Mouse (Mus musculus): Measurements from ENCODE around the gene BC052040.

BC052040 gene

GRCm38 (mm10) chr2:115581241-115581988 is at the start of gene BC052040:
BC052040 (plus strand) TSS chr2:115581716.
- peak; percentile 88 to 91 for DNase-seq (ENCODE audit: low spot score in 2 of 2)

GRCm38 (mm10) chr2:115538009-115538690 is 43.4 kb upstream of the BC052040 start:
- no peak for DNase-seq (ENCODE audit: low spot score in 2 of 2)

DNA sequence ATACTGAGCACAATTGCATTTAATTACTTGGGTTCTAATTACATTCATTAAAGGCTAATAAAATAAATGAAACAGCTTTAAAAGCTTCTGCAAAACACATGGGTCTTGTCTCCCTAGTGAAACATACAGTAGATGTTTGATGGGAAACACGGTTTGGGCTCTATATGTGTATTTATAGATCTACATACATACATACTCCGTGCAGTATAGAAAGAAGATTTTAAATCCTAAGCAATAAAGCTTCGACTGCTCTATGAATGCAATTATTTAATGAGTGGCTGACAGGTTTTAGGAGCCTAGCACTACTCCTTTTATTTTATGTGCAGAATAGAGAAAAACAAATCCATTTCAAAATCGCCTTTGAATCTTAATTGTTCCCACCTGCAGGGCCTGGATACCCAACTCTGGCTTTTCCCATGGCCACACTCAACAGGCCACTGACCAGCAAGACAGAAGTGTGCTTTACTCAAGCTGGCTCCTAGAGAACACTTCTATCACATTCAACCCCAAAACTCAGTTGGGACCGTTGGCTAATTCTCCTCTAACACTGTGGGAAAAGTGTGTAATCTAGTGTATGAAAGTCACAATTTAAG is 42.7 kb upstream of the BC052040 start:
- DNase-seq (ENCODE audit: low spot score in 2 of 2) = no peak

GRCm38 (mm10) chr2:115539731-115540130 is 41.8 kb upstream of the BC052040 start:
- DNase-seq (ENCODE audit: low spot score in 2 of 2) = no peak

- no peak for DNase-seq (ENCODE audit: low spot score in 2 of 2)
These were observed 39.0 kb upstream of the BC052040 start for GRCm38 (mm10) chr2:115542401-115543123.

- DNase-seq (ENCODE audit: low spot score in 2 of 2) = no peak
These were observed 38.3 kb upstream of the BC052040 start for GRCm38 (mm10) chr2:115543212-115543611.

DNA sequence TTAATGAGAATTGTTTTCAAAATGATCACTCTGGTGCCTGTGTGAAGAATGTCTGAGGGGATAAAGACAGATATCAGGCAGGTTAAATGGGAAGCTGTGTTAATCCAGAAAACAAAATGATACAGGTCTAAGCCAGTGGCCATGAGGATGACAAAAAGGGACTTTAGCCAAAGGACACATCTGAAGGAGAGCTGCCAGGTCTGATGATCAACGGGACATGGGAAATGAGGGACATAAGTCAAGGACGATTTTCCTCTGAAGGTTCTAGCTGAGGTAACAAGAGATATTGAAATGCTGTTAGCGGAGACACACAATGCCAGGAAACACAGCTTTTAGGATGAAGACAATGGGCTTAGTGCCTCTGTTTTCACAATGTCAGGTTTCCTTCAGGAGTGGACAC is 29.6 kb upstream of the BC052040 start:
- no peak for DNase-seq (ENCODE audit: low spot score in 2 of 2)

GRCm38 (mm10) chr2:115562155-115562827 is 19.2 kb upstream of the BC052040 start:
- no peak for DNase-seq (ENCODE audit: low spot score in 2 of 2)

- DNase-seq (ENCODE audit: low spot score in 2 of 2) = no peak
These were observed 18.0 kb upstream of the BC052040 start for GRCm38 (mm10) chr2:115563436-115564093.

GRCm38 (mm10) chr2:115571996-115572395 is 9.5 kb upstream of the BC052040 start:
- DNase-seq (ENCODE audit: low spot score in 2 of 2) = no peak

DNA sequence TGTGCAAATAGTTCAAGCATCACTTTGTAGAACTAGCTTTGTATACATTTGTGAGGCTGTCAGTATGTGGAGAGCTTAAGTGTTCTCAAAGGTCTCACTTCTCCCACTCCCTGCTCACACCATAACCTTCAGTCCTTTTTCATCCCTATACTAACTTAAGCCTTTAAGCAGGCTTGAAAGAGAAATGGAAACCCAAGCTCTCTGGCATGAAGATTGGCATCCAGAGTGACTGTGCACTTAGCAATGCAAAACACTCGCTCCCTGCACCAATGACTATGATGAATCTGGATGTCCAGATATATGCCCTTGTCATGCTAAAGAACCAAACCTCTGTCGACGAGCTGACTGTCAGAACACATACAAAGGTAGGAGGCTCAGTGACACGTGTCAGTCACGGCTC is 6.7 kb upstream of the BC052040 start:
- no peak for DNase-seq (ENCODE audit: low spot score in 2 of 2)

GRCm38 (mm10) chr2:115579171-115579900 is 2.2 kb upstream of the BC052040 start:
- no peak for DNase-seq (ENCODE audit: low spot score in 2 of 2)

GRCm38 (mm10) chr2:115579976-115580375 is 1.5 kb upstream of the BC052040 start:
- DNase-seq (ENCODE audit: low spot score in 2 of 2) = no peak

GRCm38 (mm10) chr2:115581989-115582608 is 583 bp downstream of the BC052040 start:
- peak in 1 of 2 experiments; percentile 4 for DNase-seq (ENCODE audit: low spot score in 2 of 2)

DNA sequence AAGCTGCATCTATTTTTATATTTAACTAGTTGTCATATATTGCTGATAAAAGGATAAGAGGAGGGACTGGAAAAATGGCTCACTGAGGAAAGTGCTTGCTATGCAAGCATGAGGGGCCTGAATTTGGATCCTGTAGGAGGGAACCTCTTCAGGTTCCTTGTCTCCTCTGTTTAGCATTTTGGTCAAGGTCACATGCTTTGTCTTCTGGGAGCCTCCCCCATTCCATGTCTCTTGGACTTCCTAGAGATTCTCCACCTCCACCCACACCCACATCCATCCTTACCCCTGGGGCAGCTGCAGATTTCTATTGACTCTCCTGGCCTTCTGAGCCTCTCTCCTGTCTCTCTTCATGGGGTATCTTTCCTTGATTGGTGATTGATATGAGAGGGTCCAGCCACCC is 2.3 kb downstream of the BC052040 start:
- no peak for DNase-seq (ENCODE audit: low spot score in 2 of 2)

DNA sequence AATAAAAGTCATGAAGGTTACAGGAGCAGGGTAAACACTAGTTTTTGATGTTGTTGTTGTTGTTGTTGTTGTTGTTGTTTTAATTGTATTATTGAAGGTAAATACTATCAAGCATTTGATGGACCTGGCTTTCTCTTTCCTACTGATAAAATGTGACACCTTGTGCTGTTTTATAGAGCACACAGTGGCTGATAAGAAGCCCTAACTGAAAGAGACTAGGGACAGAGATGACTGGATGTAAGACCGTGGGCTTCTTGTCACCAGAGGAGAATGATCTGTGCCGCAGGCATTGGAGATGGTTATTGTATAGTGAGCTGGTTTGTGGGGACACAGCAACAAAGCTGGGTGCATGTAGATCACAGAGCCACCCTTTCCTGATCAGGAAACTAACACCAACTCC is 9.1 kb downstream of the BC052040 start:
- no peak for DNase-seq (ENCODE audit: low spot score in 2 of 2)

DNA sequence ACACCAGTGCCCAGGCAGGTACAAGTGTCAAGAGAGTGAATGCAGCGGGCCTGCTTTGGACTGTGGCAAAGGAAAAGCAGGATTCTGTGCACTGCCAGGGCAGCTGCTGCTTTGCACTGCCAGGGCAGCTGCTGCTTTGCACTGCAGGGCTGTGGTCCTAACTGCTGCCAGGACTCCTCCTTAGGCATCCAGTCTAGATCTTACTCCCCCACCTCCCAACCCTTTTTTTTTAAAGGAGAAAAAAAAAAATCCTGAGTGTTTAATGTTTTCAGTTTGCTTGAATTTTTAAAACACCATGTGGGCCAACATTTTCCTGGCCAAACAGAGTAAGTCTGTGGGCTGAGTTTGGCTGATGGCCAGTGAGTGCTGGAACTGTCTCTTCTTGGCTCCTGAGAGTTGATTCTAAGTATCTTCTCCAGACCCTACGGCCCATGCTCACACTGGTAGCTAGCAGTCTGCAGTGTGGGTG is 11.2 kb downstream of the BC052040 start:
- DNase-seq (ENCODE audit: low spot score in 2 of 2) = peak; percentile 51 to 70

DNA sequence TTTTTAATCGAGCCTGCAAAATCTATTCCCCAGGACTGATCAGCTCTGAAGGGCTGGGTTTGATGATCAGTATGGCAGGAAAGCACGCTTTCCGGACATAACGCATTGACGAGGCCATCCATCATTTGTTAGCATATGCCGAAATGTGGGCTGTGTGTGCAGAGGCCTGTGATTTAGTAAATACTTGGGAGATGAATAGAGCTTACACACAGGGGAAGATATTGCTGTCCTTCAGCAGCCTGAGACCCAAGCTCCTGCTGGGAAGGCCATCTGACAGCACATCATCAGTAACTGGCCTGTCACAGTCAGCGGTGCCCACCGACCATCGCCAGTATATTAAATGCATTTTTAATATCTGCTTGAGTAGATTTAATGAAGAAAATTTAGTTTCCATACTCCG is 15.5 kb downstream of the BC052040 start:
- no peak for DNase-seq (ENCODE audit: low spot score in 2 of 2)

DNA sequence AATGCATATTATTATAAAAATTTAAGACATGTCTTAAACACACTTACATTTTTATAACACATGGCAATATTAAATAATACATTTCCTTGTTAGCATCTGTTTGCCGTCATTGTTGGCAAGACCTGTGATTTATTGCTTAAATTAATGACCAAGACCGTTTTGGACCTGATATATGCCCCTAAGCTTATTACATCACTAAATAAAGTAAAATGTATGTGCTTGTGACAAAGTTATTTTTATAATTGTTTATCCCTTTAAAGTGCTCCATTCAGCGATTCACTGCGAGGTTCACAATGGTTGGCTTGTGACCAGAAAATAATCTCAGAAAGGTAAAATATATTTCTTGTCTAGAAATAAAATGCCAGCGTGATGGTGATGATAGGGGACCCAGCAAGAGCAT is 16.8 kb downstream of the BC052040 start:
- no peak for DNase-seq (ENCODE audit: low spot score in 2 of 2)

GRCm38 (mm10) chr2:115600724-115601123 is 19.2 kb downstream of the BC052040 start:
- DNase-seq (ENCODE audit: low spot score in 2 of 2) = no peak
